Mouse (Mus musculus): ENCODE measurements at regions not wholly inside any gene's neighbourhood (a gene's known extent, or its start where the extent isn't known, plus 50 kb on each side); places are given as distances from the start of the nearest gene placed in this dataset.

- no peak for TF ChIP-seq MAFK (IDR thresholded peaks at IDR 0.05; ENCODE audit: borderline replicate concordance, low read depth, low read length)
- TF ChIP-seq TAL1 (IDR thresholded peaks at IDR 0.05; ENCODE audit: low read length): no peak
- no peak for TF ChIP-seq MXI1 (IDR thresholded peaks at IDR 0.05; ENCODE audit: low read depth, low read length)
- no peak for TF ChIP-seq EP300 (IDR thresholded peaks at IDR 0.05; ENCODE audit: low read depth in 1 of 2, low read length in 2 of 2)
Measured at GRCm38 (mm10) chr6:100482572-100482971, 188.4 kb downstream of the Shq1 start.

All from MEL (cell line).